Mouse (Mus musculus) left cerebral cortex, postnatal 10 days (tissue): ENCODE measurements around the gene Ackr4. TPM values are rescaled to one million over a fixed set of nuclear protein-coding genes. Genes with fewer than 3 reads are reported as not detected.

Experiments used
- DNase-seq, 2 experiments: peaks; one replicate each; pipeline ENCODE4 v3.0.0; 2021 to 2022; ENCODE audit warnings: low spot score in 2 of 2, mixed read lengths in 1 of 2; ENCODE audit errors: extremely low spot score in 1 of 2
- intact Hi-C: fragments of 180-260 bp; cut with DNase I; formaldehyde crosslinking; loops from one replicate; pipeline ENCODE4 v1.15.1; 2025
- total RNA-seq, 2 experiments: library from RNA; stranded (reverse); gene quantifications; 2 replicates each; pipeline ENCODE4 v1.2.3; 2021

The Ackr4 gene
- total RNA-seq, 2 experiments from 2014 or later, result 0.28 to 0.66 TPM

GRCm38 (mm10) chr9:104109151-104109550 lies 17.6 kb downstream of the Ackr4 start:
- intact Hi-C loops, result no loop called here
- DNase-seq, result no peak

GRCm38 (mm10) chr9:104108571-104109143 lies 18.1 kb downstream of the Ackr4 start:
- no peak for DNase-seq
- intact Hi-C loops, result no loop called here

GRCm38 (mm10) chr9:104107482-104107881 lies 19.3 kb downstream of the Ackr4 start:
- no peak for DNase-seq
- intact Hi-C loops, result no loop called here

GRCm38 (mm10) chr9:104106930-104107329 lies 19.8 kb downstream of the Ackr4 start:
- intact Hi-C loops, result no loop called here
- no peak for DNase-seq

GRCm38 (mm10) chr9:104104986-104105385 lies 21.7 kb downstream of the Ackr4 start:
- intact Hi-C loops, result no loop called here
- DNase-seq, result no peak

- no peak for DNase-seq
Observed at GRCm38 (mm10) chr9:104102901-104103300, 23.8 kb downstream of the Ackr4 start.

GRCm38 (mm10) chr9:104102301-104102700 lies 24.4 kb downstream of the Ackr4 start:
- intact Hi-C loops, result no loop called here
- DNase-seq, result no peak

More at GRCm38 (mm10) chr9:104102901-104103300, 23.8 kb downstream of the Ackr4 start:
- intact Hi-C loops, result no loop called here

- no peak for DNase-seq
- intact Hi-C loops, result no loop called here
Observed at GRCm38 (mm10) chr9:104101458-104101857, 25.3 kb downstream of the Ackr4 start.

- intact Hi-C loops, result no loop called here
- no peak for DNase-seq
Observed at GRCm38 (mm10) chr9:104100822-104101221, 25.9 kb downstream of the Ackr4 start.

- intact Hi-C loops, result no loop called here
Observed at GRCm38 (mm10) chr9:104099060-104099459, 27.7 kb downstream of the Ackr4 start.

GRCm38 (mm10) chr9:104098256-104098655 lies 28.5 kb downstream of the Ackr4 start:
- intact Hi-C loops, result no loop called here

More at GRCm38 (mm10) chr9:104099060-104099459, 27.7 kb downstream of the Ackr4 start:
- no peak for DNase-seq

GRCm38 (mm10) chr9:104092945-104093344 lies 33.8 kb downstream of the Ackr4 start:
- no peak for DNase-seq
- intact Hi-C loops, result no loop called here

More at GRCm38 (mm10) chr9:104098256-104098655, 28.5 kb downstream of the Ackr4 start:
- no peak for DNase-seq

GRCm38 (mm10) chr9:104088555-104088954 lies 38.2 kb downstream of the Ackr4 start:
- intact Hi-C loops, result no loop called here
- DNase-seq, result peak in 1 of 2 experiments; percentile 77

GRCm38 (mm10) chr9:104085730-104086429 lies 40.9 kb downstream of the Ackr4 start:
- DNase-seq, result no peak
- intact Hi-C loops, result no loop called here

GRCm38 (mm10) chr9:104080038-104080437 lies 46.7 kb downstream of the Ackr4 start:
- no peak for DNase-seq
- intact Hi-C loops, result no loop called here

- peak in 1 of 2 experiments; percentile 42 for DNase-seq
- intact Hi-C loops, result no loop called here
Observed at GRCm38 (mm10) chr9:104079379-104079778, 47.4 kb downstream of the Ackr4 start.

GRCm38 (mm10) chr9:104078780-104079179 lies 48.0 kb downstream of the Ackr4 start:
- no peak for DNase-seq
- intact Hi-C loops, result no loop called here

- intact Hi-C loops, result no loop called here
- DNase-seq, result no peak
Observed at GRCm38 (mm10) chr9:104075808-104076207, 50.9 kb downstream of the Ackr4 start.

- no peak for DNase-seq
- intact Hi-C loops, result no loop called here
Observed at GRCm38 (mm10) chr9:104070863-104071604, 55.7 kb downstream of the Ackr4 start.

- DNase-seq, result no peak
- intact Hi-C loops, result no loop called here
Observed at GRCm38 (mm10) chr9:104070241-104070640, 56.5 kb downstream of the Ackr4 start.
